Mouse (Mus musculus) megakaryocyte-erythroid progenitor cell, adult 5-6 weeks (primary cell): ENCODE data around the gene Oaz2. TPM values are rescaled to one million over a fixed set of nuclear protein-coding genes. Genes with fewer than 3 reads are reported as not detected.

Experiments
- ATAC-seq: replicated peaks from 2 replicates; pipeline ENCODE4 v1.8.0; 2016; ENCODE audit warnings: mild to moderate bottlenecking, inconsistent platforms; ENCODE audit not compliant: severe bottlenecking, poor library complexity, low FRiP score, low TSS enrichment
- total RNA-seq, 2 experiments: library from RNA; stranded (forward) in 1 of 2; stranded (reverse) in 1 of 2; fragments of 200-1000, 215-1000 nt in 1 of 2; fragments of >200 nt in 1 of 2; fragmentation: Nextera tagmentation in 1 of 2; gene quantifications; 2 replicates each; pipeline ENCODE4 v1.2.3; 2014 to 2017

Oaz2 gene
- total RNA-seq (2014; fragmentation: Nextera tagmentation) (22.1 and 23.4 TPM in 2 replicates), total RNA-seq (2017) (34.7 and 36.1 TPM in 2 replicates)

DNA sequence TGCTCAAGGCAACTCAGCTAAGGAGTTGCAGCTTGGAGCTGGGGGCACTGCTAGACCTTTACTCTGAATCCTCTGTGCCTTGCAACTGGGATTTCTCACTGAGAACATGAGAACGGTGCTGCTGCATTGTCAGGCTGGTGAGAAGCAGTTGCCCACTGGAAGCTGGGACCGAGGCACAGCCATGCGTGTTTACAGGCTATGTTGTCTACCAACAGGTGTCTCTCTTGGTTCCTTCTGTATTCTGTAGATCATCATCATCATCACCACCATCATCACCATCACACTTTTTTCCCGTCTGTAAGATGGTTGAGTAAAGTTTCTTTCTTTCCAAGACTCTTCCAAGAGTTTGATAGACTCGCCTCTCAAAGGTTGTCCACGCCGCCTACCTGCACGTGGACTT, at the start of gene Oaz2:
Gene Oaz2 (plus strand): TSS at position 301 of the 400 bp plus-strand sequence.
- no peak for ATAC-seq

DNA sequence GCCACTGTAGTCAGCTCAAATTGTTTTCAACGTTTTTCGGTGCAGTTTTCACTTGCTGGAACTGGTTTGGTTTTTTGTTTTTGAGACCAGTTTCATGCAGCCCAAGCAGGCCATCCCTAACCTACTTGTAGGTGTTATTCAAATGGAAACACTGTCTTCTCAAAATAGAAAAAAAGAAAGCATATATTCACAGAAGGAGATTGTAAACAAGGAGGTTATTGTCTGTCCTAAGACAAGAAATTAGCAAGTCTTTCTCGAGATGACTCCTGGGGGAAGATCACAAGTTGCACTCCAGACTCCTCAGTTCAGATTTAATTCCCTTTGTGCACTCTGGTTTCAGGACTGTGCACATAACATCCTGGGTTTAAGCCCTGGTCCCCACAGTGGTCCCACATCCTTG, 48.5 kb upstream of the Oaz2 start:
- ATAC-seq = no peak

DNA sequence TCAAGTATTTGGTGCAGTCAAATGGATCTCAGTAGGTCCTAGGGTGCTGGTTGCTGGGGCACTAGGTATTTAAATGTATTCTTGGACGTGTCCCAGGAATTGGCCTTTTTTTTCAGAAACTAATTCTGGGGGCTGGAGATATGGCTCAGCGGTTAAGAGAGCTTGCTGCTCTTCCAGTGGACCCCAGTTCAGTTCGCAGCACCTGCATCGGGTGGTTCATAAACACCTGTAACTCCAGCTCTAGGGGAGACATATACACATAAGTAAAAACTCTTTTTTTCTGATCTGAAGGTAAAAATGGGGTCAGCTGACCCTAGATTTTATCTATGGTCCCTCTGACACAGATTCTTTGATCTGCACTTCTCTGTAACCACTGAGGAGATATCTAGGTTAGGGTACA, 46.6 kb upstream of the Oaz2 start:
- no peak for ATAC-seq

DNA sequence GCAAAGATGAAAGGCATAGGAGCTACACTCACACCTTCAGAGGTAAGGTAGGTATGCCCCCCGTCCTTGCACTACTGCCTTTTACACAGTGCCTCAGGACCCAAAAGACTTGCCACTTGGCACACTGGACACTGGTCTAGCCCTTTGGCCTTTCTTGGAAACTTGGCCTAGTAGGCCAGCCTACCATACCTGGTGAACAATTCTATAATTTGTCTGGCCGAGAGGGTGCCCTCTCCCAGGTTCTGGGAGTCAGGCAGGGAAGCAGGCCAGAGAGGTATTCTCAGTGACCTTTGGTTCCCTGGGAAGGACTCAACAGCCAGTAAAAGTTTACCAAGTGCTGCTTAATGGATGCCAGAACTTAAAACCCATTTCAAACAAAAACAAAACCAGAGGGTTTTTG, 46.1 kb upstream of the Oaz2 start:
- ATAC-seq = no peak

DNA sequence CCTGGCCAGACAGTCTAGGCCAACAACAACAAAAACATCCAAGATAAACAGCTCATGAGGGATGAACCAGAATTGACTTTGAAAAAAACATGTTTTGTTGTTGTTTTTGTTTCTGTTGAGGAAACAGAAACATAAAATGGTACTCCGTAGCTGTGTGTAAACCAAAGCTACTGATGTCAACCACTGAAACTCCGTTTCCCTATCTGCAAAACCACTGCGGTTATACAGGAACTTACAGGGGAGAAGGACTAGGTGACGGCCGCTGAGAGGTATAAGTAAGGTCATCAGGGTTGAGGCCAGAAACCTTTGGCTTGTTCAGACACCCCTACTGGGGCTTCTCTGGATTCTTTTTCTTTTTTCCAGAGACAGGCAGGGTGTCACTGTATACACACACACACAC, 45.0 kb upstream of the Oaz2 start:
- no peak for ATAC-seq

DNA sequence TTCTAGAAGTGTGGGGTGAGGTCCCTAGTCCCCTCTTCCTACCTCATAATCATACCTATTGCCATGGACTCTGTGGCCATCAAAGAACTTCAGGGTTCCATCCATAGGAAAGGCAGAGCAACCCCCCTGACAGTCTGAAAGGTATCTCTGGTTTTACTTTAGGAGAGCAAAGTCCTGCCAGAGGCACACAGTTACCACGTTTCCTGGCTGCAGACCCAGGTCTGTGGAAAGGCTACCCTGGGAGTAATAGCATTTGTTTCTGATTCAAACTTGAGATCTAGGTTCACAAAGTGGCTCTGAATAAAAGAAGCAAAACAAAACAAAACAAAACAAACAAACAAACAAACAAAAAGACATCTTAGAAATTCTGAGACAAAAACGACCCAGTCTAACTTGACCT, 43.5 kb upstream of the Oaz2 start:
- no peak for ATAC-seq

DNA sequence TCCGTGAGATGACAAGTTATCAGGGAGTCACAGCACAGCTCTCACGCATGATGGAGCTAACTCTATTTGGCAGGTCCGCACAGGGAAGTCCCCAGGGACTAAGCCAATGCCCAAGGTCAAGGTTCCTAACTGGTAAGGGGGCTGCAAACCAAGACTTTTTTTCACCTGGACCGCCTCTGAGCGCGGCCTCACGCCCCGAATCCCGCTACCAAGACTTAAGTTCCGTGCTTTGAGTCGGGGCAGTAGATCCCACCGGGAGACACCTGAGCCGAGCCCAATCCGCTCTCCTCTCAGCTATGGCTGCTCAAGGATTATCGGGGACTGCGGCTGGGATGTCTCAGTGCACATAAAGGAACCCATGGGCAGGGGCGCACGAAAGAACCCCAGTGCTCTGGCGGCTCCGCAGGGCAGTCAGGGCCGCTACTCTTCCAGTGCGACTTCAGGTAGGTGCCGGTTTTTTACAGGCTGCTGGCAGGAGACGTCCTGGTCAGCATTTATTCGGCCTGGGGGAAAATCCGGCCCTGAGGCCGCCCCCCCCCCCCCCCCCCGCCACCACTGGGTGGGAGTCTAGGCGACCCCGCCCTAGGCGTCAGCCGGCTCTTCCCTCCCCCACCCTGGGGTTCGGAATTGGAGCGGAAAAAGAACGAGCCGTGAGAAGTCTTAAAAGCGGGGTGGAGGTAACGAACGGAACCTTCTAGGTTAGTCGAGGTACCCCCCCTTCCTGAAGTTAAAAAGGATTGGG, 38.6 kb upstream of the Oaz2 start, which contains the start of gene Rbpms2:
Gene Rbpms2 (plus strand): TSS at position 624 of the 742 bp plus-strand sequence.
- no peak for ATAC-seq

DNA sequence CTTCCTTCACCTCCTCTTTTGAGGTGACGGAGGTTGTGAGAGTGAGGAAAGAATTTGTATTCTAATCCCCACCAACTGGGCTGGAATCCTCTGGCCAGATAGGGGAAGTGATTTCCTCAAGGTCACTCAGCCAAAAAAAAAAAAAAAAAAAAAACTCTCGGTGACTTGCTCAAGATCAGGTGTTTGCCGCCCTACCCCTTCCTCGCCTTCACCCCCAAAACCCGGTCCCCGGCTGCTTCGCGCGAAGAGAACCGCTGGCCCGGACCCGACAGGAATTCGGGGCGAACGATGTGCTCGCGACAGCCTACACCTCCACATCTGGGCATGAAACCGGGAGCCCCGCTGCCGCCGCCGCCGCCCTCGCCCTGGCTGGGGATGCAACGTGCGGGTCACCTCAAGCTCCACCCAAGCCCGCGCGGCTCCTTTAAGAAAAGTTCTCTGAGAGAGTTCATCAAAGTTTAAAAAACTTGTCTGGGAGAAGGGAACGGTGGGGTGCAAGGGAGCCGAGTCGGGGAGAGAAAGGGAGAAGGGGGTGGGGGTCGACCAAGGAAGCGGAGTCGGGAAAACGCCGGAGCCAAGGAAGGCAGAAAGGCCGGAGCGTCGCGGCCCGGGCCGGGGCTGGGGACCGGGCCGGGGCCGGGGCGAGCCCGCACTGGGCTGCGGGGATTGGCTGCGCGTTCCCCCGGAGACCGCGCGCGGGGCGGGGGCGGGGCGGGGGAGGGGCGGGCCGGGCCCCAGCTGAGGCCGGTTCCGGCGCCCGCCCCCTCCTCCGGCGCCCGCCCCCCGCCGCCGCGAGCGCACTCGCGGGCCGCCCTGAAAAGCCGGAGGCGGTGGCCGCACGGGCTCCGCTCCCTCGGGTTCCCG, 37.8 kb upstream of the Oaz2 start:
- ATAC-seq = peak; percentile 51; the same call in 1 of the 2 replicates

DNA sequence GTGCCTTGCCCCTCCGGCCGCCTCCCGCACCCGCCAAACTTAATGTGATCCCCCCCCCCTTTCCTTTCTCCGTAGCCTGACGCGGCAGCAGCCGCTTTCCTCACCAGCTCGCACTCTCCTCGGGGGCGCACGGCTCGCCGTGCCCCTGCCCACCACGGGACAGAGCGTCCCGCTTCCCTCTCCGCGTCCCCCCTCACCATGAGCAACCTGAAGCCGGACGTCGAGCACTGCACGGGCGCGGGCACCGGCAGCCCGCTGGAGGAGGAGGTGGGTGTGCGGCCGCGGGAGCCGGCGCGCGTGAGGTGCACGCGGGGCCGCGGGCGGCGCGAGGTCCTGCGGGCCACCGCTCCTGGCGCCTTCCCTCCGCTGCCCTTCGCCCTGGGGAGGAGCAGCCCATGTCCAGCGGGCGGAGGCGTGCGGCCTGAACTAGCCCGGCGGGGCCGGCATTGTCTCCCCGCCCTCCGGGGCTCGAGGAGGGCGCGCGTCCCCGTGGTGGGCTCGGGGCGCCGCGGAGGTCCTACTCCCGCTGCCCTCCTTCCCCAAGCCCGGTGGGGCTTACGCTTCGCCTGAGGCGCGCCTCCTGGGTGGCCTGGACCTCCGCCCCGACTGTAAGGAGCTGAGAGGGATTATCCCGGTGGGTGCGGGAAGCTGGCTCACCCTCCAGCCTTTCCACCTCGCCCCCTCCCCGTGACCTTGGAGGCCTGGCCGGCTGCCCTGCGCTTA, 37.0 kb upstream of the Oaz2 start:
- no peak for ATAC-seq

DNA sequence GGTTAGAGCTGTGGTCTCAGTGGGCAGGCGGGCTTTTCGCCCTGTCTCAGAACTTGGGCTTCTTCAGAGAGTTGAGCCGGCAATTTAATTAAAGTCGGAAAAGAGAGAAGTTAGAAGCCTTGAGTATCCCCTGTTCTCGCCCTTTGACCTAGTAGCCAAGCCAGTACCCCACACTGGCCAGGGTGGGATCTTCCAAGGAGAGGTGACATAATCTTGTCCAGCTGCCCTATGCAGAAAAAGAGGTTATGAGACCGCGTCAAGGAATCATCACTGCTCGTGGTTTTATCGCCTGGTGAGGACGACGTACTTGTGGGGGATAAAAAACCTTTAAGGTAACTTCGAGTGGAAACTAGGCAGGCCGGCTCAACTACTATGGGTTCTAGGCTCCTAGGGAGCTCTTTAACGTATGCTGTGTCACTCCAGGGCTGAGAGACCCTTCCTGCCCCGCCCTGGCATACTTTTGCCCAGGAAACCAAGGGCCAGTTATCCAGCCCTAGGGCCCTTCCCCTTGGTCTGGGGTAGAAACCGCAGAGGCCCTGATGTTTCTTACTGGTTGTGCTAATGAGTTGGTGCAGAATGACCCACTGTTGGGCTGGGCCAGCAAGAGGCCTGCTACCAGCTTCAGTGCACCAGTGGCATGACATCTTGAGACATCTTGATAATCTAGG, 36.3 kb upstream of the Oaz2 start:
- no peak for ATAC-seq

DNA sequence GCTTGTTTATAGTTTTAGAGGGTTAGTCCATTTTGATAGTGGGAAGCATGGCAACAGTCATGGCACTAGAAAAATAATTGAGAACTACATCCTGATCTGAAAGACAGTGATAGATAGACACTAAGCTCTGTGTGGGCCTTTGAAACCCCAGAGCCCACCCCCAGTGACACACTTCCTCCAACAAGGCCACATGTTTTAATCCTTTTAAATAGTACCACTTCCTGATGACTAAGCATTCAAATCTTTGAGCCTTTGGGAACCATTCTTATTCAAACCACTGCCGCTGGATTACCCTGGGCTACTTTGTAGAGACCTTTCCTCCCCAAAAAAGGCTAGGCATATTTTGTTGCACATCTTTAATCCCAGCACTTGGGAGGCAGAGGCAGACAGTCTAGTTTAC, 32.0 kb upstream of the Oaz2 start:
- no peak for ATAC-seq

DNA sequence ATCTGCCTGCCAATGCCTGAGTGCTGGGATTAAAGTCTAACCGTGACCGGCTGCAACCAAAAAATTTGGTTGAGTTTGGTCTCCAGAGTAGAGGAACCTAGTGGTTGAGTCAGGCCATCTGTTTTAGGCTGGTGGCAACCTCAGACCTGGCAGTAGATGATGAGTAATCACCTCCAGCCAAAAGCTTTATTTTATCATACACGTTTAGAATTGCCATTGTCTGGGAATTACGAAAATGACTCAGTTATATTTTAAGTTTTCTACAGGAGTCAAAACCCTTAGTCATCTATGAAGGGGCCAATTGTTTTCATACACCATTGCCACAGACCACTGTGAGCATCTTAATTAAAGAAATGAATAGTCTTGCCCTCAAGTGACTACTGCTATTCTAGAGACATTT, 30.9 kb upstream of the Oaz2 start:
- no peak for ATAC-seq

DNA sequence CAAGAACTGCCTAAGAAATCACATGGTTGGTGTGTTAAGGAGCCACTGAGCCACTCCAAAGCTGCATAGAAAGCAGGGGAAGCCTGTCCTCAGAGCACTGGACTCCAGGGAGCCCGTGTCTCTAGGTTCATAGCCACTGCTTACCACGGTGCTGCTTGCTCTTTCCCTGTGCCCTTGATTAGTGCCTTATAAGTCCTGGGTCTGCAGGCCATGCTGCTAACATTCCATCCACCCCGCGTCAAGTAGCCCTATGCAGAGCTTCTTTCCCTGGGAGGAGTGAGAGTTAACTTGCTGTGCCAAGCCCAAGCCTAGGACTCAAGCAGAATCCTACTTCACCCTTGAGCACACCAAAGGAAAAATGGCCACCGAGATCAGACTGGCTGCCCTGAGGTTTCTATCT, 28.7 kb upstream of the Oaz2 start:
- no peak for ATAC-seq

DNA sequence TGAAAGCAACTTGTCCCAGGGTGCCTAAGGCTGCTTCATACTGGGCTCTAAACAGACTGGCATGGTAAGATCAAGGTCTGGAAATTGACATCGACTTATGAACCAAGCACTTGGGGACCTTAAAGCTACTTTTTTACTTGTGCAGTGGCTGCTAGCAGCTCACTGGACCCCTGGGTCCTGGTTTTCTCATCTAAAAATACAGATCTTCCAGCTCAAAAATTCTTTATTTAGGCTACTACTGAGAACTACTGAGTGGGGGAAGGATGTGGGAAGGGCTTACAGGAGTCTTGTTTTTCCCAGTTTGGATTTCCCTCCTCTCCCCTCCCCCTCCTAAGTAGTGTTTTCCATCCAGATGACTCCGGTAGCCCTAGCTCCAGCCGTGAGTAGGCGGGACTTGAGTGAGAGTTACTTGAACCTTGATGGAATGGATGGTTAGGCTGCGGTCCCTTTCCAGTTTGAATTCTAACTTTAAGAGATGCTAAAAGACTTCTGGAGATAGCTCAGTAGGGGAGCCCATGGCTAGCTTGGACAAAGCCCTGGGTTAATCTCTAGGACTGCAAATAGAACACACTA, 26.9 kb upstream of the Oaz2 start:
- no peak for ATAC-seq

DNA sequence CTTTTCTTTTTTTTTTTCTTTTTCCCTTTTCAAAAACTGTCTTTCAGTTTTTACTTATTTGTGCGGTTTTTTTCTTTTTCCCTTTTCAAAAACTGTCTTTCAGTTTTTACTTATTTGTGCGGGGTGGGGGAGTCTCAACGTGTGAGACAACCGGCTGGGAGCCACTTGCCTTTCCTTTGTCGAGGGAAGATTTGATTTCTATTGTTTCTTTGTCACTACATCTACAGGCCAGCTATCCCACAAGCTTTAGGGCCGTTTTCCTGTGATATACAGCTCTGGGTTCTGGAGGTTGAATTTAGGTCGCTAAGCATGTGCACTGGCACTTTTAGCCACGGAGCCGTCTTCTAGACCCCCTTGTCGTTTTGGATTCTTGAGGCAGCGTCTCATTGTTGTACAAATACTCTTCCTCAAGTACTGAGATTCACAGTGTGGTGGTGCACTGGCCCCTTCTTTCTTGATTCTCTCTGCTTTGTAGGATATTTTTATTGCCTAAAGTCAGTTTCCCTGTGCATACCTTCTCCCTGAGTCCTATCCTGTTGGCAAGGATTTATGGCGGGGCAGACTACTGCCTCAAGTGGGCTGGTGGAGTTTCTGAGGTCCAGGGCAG, 26.3 kb upstream of the Oaz2 start:
- ATAC-seq = no peak

DNA sequence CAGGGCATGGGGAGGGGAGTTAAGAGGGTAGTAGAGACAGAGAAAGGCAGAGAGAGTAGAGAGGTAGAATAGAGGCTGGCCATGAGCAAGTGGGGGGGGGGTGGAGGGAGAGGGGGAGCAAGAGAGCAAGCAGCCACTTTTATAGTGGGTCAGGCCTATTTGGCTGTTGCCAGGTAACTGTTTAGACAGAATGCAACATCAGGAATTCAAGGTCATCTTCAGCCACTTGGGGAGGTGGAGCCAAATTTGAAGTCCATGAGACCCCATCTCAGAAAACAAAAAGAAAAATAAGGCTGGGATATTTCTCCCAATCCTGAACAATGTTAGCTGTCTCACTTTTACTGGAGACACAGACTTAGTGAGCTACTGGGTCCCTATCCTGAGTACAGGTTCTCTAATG, 25.3 kb upstream of the Oaz2 start:
- ATAC-seq = no peak

DNA sequence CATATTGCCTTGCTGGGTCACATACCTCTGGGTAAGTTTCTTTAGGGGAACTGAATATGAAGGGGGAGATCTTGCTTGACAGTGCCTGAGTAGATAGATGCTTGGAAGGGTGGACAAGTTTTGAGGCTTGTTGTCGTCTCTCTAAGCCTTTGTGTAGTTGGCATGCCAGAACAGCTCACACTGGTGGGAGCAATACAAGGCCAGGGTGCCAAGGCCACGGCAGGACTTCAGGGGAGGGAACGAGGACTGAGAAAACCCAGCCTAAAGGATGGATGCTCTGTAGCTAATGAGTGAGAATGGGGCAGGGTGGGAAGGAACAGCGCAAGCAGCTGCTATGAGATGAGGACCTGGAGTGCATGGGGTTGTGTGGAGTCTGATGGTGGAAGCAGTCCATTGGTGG, 22.8 kb upstream of the Oaz2 start:
- no peak for ATAC-seq

DNA sequence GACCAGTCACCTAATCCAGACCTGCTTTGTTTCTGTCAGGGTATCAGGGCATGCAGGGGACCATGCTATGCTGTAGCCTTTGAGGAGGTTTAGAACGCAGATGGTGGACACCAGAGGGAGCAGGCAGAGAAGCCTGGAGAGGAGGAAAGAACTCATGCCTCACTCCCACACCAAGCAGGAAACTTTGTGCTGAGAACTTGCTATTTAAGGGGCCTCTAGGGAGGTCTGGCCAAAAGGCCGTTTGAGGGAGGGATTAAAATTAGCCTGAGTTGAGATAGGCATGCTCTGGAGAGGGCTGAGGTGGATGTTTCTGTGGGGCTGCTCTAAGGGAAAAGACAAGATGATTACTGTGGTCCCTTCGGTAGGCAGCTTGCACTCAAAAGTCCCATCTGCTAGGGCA, 21.8 kb upstream of the Oaz2 start:
- ATAC-seq = no peak

DNA sequence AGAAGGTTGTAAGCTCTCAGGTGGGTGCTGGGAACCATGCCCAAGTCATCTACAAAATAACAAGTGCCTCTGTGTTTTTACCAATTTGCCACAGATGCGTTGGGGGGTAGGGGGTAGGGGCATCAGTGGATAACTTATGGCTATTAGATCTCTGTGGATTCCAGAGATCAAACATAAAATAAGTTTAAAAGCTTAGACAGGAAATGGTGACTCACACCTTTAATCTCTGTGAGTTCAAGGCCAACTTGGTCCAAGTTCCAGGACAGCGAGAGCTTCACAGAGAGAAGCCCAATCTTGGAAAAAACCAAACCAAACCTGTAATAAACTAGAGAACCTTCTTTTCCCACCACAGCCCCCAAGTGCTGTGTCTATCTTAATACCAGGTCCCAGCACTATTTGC, 21.0 kb upstream of the Oaz2 start:
- ATAC-seq = no peak
